Mouse (Mus musculus) neutrophil, adult 65 days (primary cell): ENCODE data around the gene Rab5c. TPM values are rescaled to one million over a fixed set of nuclear protein-coding genes. Genes with fewer than 3 reads are reported as not detected.

ENCODE experiments used
- total RNA-seq: library from RNA; stranded (reverse); gene quantifications from 2 replicates; pipeline ENCODE4 v1.2.4, GENCODE M21; 2023

Rab5c gene
- 158 and 168 TPM in 2 replicates for total RNA-seq

DNA sequence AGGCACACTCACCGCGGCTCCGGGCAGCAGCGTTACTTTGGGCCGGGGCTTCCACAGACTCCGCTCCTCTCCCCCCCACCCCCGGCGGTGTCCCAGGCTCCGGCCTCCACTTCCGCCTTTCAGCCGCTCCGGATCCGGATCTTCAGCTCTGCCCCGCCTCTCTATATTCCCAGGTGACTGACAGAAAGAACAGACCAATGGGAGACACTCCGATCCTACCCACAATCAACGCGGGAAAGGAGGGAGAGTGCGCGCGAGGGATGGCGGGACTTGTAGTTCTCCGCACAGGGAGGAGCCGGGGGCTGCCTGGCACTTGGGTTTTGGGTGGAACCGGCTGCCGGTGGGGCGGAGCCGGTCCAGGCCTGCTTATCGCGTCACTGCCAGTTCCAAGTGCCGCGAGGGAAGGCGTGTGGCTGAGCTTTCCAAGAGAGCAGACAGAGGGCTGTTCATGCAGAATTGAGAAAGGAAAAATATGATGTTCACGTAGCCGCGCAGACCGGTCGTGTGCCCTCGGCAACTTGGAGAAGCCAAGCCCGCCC is at the start of gene Rab5c:
Gene Rab5c (minus strand): TSS at position 150 of the 539 bp plus-strand sequence.

DNA sequence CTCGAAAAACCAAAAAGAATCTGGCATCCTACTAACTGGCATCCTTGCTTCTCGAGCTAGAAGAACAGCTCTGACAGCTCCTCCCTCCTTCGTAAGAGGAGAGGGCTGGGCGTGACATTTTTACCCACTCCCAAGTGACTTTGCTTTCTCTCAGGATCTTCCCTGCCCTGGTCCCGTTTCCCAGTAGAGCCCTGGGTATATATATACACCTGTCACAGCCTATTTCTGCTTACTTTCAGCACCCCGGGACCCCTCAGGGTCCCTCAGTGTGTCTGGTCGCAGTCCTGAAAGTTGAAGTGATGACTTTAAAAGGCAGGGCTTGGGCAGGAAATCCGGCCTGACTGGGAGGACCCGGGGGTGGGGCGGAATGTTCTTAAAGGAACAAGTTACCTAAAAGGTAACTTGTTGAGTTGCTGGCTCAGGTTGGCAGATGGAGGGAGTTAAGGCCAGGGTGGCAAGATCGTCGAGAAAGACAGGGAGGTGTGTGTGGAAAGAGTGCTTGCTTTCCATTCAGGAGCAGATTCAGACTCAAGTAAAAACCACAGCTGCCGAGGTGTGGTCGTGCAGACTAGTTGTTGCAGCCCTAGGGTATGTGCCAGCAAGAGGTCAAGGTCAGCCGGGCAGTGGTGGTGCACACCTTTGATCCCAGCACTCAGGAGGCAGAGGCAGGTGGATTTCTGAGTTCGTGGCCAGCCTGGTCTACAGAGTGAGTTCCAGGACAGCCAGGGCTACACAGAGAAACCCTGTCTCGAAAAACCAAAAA is 32.8 kb upstream of the Rab5c start, which contains the start of gene Ghdc:
Gene Ghdc (minus strand): TSS at position 312 of the 763 bp plus-strand sequence.

DNA sequence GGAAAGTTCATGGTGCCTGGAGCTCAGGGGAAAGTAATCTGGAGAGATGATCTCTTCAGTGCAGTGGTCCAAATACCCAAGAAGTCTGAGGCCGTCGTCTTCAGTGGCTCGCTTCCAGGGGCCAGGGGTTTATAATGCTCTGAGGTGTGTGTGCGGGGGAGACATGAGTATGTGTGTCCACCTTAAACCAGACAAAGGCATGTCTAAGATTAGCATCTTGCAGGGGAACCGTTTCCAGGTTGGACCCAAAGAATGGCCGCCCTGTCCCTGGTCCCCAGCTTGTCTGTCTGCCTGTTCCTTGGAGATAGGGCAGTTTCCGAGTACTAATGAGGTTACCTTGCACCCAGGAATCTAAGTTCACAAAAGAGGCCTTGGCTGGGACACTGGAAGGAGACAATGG is 24.8 kb upstream of the Rab5c start, which contains the start of gene Hcrt:
Gene Hcrt (minus strand): TSS at position 101 of the 400 bp plus-strand sequence.

DNA sequence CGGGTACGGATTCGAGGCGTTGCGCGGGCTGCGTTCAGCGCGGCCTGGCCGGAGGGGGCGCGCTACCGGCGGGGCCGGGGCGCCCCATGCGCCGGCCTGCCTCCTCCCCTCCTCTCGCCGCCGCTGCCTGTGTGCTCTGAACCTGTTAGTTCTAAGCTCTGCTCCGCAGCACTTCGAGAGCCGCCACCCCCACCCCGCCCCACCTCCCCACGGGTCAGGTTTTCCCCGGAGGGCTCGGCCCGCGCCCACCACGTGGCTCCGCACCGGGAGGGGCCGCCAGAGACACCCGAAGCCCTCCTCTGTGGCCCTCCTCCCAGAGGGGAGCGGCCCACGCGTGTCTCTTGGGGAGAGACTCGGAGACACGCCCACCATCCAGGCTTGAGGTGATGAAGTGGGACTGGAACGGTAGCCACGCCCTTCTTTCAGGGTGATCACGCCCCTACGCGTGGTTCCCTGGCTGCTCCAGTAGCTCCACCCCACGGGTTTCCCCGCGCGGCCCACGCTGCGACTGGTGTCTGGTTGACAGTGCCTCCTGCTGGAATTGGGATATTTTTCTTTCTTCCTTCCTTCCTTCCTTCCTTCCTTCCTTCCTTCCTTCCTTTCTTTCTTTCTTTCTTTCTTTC is 21.7 kb upstream of the Rab5c start, which contains the start of gene Kcnh4:
Gene Kcnh4 (minus strand): TSS at position 332 of the 623 bp plus-strand sequence.

DNA sequence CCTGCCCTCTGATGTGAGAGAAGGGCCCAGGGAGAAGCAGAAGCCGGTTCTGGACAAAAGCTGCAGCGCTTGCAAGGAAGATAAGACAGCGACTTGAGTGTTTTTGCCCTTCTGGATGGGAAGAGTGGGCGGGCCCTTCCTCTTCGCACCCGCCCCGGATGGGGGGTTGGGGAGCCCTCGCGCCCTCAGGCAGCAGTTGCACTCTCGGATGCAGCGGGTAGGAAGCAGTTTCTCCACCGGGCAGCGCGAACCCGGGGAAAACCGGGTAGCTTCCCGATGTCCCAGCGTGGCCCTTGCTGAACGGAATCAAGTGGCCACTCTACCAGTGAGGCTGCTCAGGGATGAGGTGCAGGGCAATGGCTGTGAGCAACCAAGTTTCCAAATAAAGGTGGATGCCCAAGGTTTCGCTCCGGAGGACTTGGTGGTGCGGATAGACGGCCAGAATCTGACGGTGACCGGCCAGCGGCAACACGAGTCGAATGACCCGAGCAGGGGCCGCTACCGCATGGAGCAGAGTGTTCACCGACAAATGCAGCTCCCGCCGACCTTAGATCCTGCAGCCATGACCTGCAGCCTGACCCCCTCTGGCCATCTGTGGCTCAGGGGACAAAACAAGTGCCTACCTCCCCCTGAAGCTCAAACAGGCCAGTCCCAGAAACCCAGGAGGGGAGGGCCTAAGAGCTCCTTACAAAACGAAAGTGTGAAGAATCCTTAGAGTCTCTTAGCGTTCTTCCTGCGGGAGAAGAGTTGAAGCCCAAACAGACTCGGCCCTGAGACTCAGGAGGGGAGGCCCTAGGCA is 24.1 kb downstream of the Rab5c start, which contains the start of gene Hspb9:
Gene Hspb9 (plus strand): TSS at position 116 of the 799 bp plus-strand sequence.

DNA sequence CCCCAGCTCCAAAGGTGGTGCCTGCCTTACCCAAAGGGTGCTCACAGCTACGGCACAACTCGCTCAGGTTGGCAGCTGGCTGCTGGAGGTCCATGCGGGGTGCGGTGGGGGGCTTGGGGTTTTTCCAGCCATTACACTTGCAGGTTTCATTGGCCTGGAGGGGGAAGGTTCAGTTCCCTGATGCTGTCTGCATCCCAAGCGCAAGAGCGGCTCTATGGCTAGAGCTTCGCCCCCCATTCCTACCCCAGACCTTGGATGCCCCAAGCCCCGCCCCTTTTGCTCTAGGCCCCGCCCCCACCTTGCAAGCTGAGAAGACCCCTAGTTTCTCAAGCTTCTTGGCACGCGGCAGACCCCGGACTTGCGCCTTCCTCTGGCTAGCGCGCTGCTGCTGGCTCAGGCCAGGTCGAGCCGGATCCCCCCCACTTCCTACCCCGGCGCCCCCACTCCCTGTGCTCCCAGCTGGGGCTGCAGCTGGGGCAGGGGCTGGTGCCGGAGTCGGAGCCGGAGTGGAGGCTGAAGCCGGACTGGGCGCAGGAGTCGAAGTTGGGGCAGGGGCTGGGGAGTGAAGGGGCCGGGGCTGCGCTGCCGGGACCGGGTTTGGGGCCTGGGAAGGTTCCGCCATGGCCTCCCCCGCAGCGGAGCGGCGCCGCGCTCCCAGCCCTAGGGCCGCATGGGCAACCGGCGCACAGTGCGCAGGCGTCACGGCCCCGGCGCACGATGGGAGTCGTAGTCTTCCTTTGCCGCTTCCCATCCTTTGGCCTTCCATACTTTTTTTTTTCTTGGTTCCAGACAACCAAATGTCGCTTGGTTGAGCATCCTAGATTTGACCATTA is 26.0 kb downstream of the Rab5c start, which contains the start of gene Kat2a:
Gene Kat2a (minus strand): TSS at position 683 of the 833 bp plus-strand sequence.

DNA sequence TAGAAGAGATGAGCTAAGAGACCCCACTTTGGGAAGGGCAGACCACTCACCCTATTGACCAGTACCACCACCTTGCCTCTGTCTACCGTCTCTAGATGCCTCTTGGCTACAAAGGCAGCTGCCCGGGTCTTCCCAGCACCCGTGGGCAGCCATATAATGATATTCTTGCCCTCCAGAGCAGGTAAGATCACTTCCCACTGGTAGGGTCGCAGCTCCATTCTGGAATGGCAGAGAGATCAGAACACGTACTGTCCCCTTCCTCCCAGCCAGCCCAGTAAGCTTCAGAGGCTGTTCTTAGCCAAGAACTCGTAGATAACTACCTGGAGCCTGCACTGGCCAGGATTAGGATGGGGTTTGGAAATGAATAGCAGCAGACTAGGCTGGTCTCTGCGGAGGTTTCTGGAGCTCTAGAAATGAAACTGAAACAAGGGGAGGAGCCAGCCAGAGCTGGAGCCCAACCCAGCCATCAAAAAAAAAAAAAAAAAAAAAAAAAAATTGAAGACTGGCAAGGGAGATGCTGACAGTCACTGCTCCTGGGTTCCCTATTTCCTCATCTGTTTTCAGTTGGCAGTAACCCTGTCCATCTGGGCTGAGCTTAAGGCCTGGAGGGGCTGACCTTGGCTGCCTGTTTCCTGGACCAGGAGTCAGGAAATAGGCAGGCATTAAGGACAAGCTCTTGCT is 34.0 kb downstream of the Rab5c start, which contains the start of gene Dhx58:
Gene Dhx58 (minus strand): TSS at position 421 of the 681 bp plus-strand sequence.

DNA sequence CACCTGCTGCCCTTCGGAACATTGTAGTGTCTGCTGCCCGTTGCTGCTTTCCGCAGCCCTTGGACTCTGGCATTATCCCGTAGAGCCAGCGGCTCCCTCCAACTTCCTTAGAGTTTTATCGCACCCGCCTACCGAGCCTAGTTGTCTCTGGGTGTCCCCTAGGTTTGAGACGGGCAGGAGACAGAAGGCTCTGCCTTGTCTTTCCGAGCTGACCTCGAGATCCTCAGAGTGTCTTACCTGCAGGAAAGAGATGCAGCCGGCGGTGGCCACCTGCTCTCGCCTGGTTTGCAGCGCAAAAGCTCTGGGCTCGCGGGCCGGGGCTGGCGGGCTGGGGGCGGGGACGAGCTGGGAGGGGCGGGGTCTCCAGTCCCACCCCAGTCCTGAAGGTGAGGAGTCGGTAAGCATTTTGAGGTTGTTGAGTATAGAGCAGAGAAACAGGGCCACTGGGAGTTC is 45.8 kb downstream of the Rab5c start, which contains the start of gene Zfp385c:
Gene Zfp385c (minus strand): TSS at position 292 of the 453 bp plus-strand sequence.

Other genes starting within 250 kb of the Rab5c start
- 116 and 138 TPM in 2 replicates for gene Acly, start 210.2 kb downstream of the Rab5c start, total RNA-seq
- gene Ttc25, start 192.6 kb downstream of the Rab5c start, total RNA-seq, result not detected in 2 replicates
- gene Cnp, start 163.3 kb downstream of the Rab5c start, total RNA-seq, result 8.8 and 11.1 TPM in 2 replicates
- gene Nkiras2, start 119.0 kb downstream of the Rab5c start, total RNA-seq, result 38.6 and 41.5 TPM in 2 replicates
- 130 and 149 TPM in 2 replicates for gene Dnajc7, start 118.0 kb downstream of the Rab5c start, total RNA-seq
- gene Zfp385c, start 45.8 kb downstream of the Rab5c start, total RNA-seq, result not detected in 2 replicates
- gene Dhx58, start 33.9 kb downstream of the Rab5c start, total RNA-seq, result 24.0 and 25.9 TPM in 2 replicates
- gene Kat2a, start 25.8 kb downstream of the Rab5c start, total RNA-seq, result 7.2 and 8.3 TPM in 2 replicates
- not detected in 2 replicates for gene Hspb9, start 24.4 kb downstream of the Rab5c start, total RNA-seq
- gene Kcnh4, start 21.7 kb upstream of the Rab5c start, total RNA-seq, result not detected in 2 replicates
- gene Hcrt, start 24.7 kb upstream of the Rab5c start, total RNA-seq, result not detected in 2 replicates
- 8.8 and 13.0 TPM in 2 replicates for gene Ghdc, start 32.7 kb upstream of the Rab5c start, total RNA-seq
- 82.0 and 86.7 TPM in 2 replicates for gene Stat5b, start 112.5 kb upstream of the Rab5c start, total RNA-seq
- 24.8 and 31.5 TPM in 2 replicates for gene Stat5a, start 121.1 kb upstream of the Rab5c start, total RNA-seq
- 385 and 488 TPM in 2 replicates for gene Stat3, start 201.3 kb upstream of the Rab5c start, total RNA-seq
- 0.48 and 0.98 TPM in 2 replicates for gene Cavin1, start 232.7 kb upstream of the Rab5c start, total RNA-seq